Mouse (Mus musculus): Measurements from ENCODE around the gene Zfp668.
A peak's percentile ranks its signal among the peaks of the same experiment; 100 is the strongest.
"Not testable (repeated sequence)": the region's sequence is repeated elsewhere in the genome, so short reads cannot be mapped to it uniquely, and the experiment has no call there.

Gene Zfp668

DNA sequence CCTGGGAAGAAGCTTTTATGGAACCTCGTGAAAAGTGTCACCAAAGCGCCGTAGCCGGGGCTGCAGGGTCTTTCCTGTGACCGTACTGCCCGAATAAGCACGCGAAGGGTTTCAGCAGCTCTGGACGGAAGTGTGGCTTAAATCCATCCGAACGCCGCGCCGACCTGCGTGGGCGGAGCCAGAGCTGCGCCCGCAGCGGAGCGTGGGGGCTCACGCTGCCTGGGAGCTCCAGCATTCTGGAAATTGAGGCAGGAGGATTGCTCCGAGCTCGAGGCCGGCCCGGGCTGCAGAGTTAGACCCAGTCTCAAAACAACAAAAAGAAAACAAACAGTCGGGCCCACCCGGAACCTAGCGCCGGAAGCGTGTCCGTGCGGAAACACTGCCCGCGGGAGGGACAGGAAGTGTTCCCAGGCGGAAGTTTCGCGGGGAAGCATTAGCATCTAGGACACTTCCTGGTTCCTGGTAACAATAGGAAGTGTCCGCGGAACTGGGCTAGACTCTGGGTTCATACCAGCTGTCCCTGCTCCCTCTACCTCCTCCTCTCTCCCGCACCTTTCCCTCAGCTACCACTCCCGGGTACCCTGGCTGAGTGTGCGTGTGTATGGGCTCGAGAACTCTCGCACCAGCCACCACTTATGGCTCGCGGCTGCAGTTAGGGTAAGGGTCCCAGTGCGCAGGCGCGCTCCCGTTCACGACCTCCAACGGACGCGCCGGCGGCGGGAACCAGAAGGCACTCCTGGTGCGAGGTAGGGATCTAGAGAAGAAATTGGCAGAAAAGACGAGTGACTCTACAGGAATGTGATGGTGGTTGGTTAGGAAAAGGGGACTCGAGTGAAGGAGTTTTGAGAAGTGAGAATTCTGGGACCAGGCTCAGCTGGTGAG is at the start of gene Zfp668:
Gene Zfp668 (minus strand): TSS at position 362 of the 882 bp plus-strand sequence.
- DNase-seq (ENCODE audit: low spot score): peak; percentile 97

GRCm38 (mm10) chr7:127926066-127926465 is 49.4 kb upstream of the Zfp668 start:
- no peak for DNase-seq (ENCODE audit: low spot score)

DNA sequence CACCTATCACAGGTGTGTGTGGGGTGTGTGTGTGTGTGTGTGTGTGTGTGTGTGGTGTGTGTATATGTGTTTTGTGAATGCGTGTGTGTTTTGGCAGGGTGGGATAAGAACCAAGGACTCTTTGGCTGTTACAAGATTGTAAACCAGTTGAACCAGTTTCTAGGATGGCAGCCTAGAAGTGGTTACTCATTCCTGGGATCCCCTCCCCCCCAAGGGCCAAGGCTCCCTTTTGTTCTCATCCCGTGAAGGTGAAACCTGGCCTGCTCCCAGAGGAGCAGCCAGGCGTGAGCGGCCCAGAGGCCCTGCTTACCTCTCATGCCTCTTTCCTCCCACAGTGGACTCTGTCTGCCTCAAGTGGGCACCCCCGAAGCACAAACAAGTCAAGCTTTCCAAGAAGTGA is 48.6 kb upstream of the Zfp668 start:
- DNase-seq (ENCODE audit: low spot score): peak; percentile 38

DNA sequence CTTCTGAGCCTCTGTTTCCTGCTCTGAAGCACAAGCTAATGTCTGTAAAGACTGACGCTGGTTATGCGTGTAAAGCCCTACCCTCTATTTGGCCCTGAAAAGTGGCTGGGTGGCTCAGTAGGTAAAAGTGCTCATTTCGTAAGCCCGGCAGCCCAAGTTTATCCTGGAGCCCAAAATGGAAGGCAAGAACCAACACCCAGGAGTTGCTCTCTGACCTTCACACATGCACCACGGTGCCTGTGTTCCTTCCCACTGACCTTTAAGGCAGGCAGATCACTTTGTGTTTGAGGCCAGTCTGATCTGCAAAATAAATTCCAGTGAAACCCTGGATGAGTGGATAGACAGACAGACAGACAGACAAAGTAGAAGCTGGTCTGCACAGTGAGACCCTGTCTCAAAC is 47.1 kb upstream of the Zfp668 start:
- DNase-seq (ENCODE audit: low spot score): no peak

DNA sequence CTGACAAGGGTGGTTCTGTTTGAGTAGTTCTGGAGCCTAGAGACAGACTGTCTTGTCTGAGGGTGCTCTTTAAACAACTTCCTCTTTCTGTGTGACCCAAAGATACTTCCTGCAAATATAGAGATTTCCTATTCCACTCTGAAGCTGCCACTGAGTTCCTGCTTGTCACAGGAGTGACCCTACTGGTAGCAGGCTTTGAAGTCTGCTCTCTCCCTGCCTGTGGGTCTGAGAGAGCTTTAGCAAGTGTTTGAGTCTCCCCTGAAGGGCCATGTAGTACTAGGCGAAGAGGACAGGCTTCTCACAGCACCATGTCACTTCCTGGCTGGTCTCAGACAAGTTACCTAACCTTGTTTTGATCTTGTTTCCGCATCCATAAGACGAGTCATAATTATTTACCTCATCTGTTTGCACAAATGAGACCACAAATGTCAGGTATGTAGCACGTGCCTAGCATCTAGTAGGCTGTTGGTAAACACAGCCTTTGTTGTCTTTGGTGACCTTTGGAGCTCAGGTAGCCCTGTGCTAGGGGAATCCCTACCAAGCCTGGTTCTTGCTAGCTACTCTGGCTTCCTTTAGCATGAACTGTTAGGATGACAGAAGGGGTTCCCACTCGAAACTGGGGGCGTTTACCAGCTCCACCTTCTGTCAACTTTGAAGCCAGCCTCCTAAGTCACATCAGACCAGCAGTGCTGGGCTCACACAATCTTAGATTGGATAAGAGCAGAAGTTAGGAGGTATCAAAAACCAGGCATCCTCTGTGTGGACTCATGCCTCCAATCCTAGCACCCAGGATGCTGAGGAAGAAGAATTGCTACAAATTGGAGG is 46.0 kb upstream of the Zfp668 start:
- no peak for DNase-seq (ENCODE audit: low spot score)

DNA sequence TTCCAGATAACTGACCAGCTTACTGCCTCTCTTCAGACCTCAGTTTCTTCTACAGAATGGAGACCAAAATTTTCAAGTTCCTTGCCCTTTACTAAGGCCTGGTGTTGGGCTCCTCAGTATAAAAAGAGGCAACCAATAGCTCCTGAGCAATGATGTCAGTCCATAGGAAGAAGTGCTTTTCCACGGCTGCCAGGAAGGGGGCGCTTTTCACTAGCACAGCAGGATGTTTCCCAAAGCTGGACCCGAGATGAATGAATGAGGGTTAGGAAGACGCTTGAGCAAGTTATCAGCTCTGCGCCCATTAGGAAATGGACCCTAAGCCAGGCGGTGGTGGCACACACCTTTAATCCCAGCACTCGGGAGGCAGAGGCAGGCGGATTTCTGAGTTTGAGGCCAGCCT is 44.9 kb upstream of the Zfp668 start:
- peak; percentile 57 for DNase-seq (ENCODE audit: low spot score)

DNA sequence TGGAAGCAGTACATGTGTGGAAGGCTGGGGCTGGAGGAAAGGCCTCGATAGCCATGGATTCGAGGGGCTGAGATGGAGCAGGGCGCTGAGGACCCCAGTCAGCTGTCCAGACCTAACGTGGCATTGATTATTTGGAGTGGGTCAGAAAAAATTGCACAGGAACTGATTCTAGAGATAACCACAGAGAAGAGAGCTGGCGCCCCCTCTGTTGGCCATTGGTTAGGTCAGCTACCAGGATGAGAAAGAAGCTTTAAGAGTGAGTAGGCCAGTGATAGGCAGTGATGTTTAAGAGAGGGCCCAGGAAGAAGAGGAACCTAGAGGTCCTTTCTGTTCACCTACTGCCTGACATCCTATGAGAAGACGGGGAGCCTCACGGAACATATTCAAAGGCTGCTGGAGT is 42.7 kb upstream of the Zfp668 start:
- DNase-seq (ENCODE audit: low spot score): no peak

GRCm38 (mm10) chr7:127918203-127918602 is 41.6 kb upstream of the Zfp668 start:
- peak; percentile 75 for DNase-seq (ENCODE audit: low spot score)

DNA sequence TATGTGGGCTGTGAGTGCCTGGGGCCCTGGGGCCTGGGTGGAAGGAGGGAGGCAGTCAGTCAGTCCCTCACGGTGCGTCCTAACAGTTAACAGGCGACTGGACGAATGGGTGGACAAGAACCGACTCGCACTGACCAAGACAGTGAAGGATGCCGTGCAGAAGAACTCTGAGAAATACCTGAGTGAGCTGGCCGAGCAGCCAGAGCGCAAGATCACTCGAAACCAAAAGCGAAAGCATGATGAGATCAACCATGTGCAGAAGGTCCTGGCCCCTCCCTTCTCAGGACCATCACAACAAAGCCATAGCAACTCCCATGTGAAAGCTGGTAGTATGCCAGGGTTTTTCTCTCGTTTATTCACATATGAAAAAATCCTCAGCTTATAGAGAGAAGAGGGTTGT is 38.7 kb upstream of the Zfp668 start:
- DNase-seq (ENCODE audit: low spot score): peak; percentile 3

DNA sequence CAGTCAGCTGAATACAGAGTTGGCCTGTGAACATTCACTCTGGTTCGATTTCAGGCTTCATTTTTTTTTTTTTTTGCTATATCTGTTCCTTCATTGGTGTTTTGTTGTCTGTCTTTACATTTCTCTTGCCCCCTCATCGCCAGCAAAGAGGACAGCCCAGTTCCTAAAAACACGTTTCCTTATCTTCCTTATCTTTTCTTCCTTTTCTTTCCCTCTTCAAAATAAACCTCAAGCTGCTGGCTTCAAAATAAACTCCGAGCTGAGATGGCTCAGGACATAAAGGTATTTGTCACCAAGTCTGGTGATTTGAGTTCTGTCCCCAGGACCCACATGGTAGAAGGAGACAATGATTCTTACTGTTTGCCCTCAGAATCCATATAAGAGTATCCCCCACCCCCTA is 36.3 kb upstream of the Zfp668 start:
- DNase-seq (ENCODE audit: low spot score): no peak

- peak; percentile 94 for DNase-seq (ENCODE audit: low spot score)
Observed at GRCm38 (mm10) chr7:127912190-127912871, 35.7 kb upstream of the Zfp668 start, which contains the start of gene Kat8. Gene Kat8 (plus strand): TSS chr7:127912516.

DNA sequence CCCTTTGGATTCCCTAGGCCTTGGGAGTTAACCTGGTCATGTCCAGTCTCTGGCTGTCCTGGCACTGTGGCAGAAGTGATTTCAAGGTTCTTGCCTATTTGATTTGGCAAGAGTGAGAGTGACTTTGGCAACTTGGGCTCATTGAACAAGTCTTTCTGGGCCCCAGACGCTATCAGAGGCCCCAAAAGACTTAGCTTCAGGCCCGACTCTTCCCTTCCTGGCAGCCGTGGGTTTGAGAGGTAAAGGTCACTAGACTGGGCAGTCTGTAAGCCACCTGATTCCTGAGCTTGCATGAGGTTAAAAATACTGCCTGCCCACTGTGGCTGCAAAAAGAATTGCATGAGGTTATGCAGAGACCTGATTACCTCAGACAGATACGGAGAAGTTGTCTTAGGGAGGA is 32.0 kb upstream of the Zfp668 start:
- no peak for DNase-seq (ENCODE audit: low spot score)

DNA sequence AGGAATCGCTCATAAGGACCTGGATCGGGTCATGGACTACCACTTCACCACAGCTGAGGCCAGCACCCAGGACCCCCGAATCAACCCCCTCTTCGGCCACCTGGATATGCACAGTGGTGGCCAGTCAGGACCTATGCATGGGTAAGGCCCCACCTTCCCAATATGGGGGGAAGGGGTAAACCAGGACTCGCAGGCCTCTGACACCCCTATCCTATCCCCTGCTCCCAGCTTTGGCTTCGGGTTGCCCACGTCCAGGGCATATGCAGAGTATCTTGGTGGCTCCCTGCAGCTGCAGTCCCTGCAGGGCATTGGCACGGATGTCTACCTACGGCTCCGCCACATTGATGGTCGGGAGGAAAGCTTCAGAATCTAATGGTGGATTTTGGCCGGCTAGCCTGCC is 31.3 kb upstream of the Zfp668 start:
- no peak for DNase-seq (ENCODE audit: low spot score)

DNA sequence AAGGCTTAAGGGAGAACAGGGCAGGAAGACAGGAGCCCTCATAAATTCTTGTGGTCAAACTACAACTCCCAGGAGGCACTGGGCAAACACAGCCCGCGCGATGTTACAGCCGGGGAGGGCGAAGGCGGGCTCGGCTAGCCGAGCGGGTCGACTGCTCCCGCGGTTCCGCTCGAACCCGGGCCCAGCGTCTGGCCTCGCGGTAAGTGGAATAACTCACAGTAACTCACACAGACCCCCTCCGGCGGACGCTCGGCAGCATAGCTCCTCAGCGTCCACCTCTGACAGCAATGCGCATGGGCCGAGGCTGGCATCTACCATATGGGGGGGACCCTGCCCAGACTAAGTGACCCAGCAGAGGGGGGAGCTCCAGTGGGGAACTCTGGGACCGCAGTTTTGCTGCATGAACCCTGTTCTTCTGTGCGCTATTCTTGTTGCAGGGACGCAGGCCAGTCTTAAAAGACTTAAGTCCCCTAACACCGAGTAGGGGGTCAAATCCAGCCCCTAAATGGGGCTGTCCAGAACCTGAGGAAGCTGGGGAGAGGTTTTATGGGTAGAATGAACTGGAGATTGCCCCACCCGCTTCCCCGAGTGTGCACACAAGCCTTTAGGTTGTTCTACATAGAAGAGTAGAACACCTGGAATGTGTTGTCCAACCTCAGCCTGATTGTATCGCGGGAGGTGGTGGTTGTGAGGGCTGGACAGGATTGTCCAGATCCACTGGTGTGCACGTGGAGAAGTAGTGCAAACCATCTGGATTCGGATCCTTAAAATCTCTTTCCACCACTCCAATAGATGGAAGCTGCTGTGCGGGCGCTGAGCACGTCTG is 27.6 kb upstream of the Zfp668 start, which contains the start of gene Bckdk:
Gene Bckdk (plus strand): TSS at position 112 of the 826 bp plus-strand sequence.
- peak; percentile 90 for DNase-seq (ENCODE audit: low spot score)

DNA sequence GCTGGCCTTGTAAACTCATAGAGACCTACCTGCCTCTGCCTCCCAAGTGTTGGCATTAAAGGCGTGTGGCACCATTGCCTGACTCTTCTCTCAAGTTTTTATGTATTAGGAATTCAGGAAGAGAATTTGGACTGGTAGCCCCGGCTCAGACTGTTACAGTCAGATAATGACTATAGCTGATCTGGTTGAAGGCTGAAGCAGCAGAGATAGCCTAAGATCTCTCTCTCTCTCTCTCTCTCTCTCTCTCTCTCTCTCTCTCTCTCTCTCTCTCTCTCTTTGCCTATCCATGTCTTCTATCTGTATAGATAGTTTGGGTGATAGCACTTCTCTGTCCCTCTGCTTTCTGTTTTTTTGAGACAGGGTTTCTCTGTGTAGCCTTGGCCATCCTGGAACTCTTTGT is 25.1 kb upstream of the Zfp668 start:
- no peak for DNase-seq (ENCODE audit: low spot score)

GRCm38 (mm10) chr7:127899997-127900396 is 23.4 kb upstream of the Zfp668 start:
- no peak for DNase-seq (ENCODE audit: low spot score)

- no peak for DNase-seq (ENCODE audit: low spot score)
Observed at GRCm38 (mm10) chr7:127898179-127898956, 21.7 kb upstream of the Zfp668 start.

GRCm38 (mm10) chr7:127897542-127897941 is 20.9 kb upstream of the Zfp668 start:
- DNase-seq (ENCODE audit: low spot score): no peak

DNA sequence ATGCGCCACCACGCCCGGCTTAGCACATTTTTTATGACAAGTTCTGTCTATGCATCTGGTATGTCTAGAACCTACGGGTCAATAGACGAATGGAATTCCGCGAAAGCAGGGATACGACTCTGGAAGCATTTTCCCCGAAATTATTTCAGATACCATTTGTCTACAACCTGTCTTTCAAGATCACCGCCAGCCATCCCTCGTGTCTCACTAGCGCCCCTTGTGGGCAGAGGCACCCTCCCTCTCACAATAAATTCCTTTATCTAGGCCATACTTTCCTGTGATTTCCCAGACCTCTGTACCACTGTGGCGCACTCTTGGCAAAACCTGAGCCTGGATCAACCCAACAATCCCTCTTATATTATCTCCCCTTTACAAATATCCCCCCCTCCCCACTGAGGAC is 19.8 kb upstream of the Zfp668 start:
- DNase-seq (ENCODE audit: low spot score): peak; percentile 53

DNA sequence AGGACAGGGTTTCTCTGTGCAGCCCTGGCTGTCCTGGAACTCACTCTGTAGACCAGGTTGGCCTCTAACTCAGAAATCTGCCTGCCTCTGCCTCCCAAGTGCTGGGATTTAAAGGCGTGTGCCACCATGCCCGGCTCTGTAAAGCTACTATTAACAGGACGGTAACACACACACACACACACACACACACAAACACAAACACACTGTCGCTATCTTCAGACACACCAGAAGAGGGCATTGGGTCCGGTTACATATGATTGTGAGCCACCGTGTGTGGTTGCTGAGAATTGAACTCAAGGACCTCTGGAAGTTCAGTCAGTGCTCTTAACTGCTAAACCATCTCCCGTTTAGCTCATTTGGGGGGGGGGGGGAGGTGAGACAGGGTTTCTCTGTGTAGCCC is 19.3 kb upstream of the Zfp668 start:
- DNase-seq (ENCODE audit: low spot score): not testable (repeated sequence)

GRCm38 (mm10) chr7:127895442-127895841 is 18.8 kb upstream of the Zfp668 start, which contains the start of the genes Gm21974 and Vkorc1:
Gene Gm21974 (minus strand): TSS chr7:127895454.
Gene Vkorc1 (minus strand): TSS chr7:127895617.
- DNase-seq (ENCODE audit: low spot score): peak; percentile 97

All from embryo, embryonic 10 days (tissue).